Mouse (Mus musculus) heart, adult 2 months (tissue): ENCODE results near the gene Lats2.

Source experiments
- CTCF ChIP-seq: fragments of 200-600 bp; IDR thresholded peaks from 2 replicates; pipeline ENCODE4 v1.8.1; 2022; ENCODE audit warnings: antibody characterized with exemption, mild to moderate bottlenecking, moderate library complexity
- POLR2A ChIP-seq: fragments of 200-500 bp; IDR thresholded peaks from 2 replicates; pipeline ENCODE4 v1.6.1; 2011; ENCODE audit warnings: mild to moderate bottlenecking, low read depth, low read length, control low read depth; ENCODE audit not compliant: insufficient read depth

DNA sequence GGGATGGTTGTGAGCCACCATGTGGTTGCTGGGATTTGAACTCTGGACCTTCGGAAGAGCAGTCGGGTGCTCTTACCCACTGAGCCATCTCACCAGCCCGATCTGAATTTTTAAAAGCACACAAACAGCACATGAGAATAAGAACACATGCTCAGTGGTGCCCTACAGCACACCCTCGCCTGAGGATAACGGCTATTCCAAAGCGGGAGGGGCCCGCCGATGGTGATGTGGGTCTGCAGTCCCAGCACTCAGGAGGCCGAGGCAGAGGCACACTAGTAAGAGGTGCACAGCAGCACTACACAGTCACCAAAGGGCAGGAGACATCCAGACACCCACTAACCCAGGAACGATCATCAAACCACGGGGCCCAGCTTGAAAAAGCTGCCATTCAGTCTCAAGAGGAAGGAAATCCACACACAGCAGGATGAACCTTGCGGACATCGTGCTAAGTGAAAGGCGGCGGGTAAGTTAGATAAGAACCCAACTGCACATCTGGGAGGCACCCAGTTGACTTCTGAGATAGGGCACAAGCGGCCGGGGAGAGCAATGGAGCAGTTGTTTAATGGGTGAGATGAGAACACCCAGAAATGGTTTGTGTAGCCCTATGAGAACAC is 65.6 kb downstream of the Lats2 start:
- TF ChIP-seq POLR2A (no peak), CTCF (no peak)
